Mouse (Mus musculus): ENCODE data around the gene Ccdc85b.

- no peak for TF ChIP-seq POLR2A (IDR thresholded peaks at IDR 0.05; ENCODE audit: borderline replicate concordance, extremely low read depth, insufficient read depth, insufficient read length, poor library complexity, severe bottlenecking)
- no peak for TF ChIP-seq CTCF (IDR thresholded peaks at IDR 0.05; ENCODE audit: borderline replicate concordance, extremely low read depth, insufficient read depth, insufficient read length)
Measured at GRCm38 (mm10) chr19:5481398-5481797, 23.7 kb upstream of the Ccdc85b start.

All from brain, embryonic 14.5 days (tissue).